Mouse (Mus musculus): ENCODE measurements around the gene Cntf.

GRCm38 (mm10) chr19:12792374-12792773 is 26.9 kb upstream of the Cntf start:
- no peak for TF ChIP-seq CTCF (IDR thresholded peaks at IDR 0.05; ENCODE audit: low read depth)
- TF ChIP-seq EP300 (IDR thresholded peaks at IDR 0.05; ENCODE audit: low read depth) = no peak

Data from liver, postnatal 0 days (tissue).